Mouse (Mus musculus) gastrocnemius, postnatal 25 days (tissue): ENCODE data around the gene Rgp1. TPM values are rescaled to one million over a fixed set of nuclear protein-coding genes. Genes with fewer than 3 reads are reported as not detected.
"Not testable (repeated sequence)": the region's sequence is repeated elsewhere in the genome, so short reads cannot be mapped to it uniquely, and the experiment has no call there.

ENCODE experiments used
- DNase-seq: peaks from one replicate; pipeline ENCODE4 v3.0.0; 2022
- long read RNA-seq, 2 experiments: library from polyadenylated mRNA; stranded (forward); transcript quantifications; one replicate each; pipeline ENCODE4 v2.0.0; 2021
- total RNA-seq, 2 experiments: library from RNA; stranded (reverse); gene quantifications; 1 replicate in 1 of 2; 2 replicates in 1 of 2; pipeline ENCODE4 v1.2.3; 2021

The Rgp1 gene
- 10 to 100 TPM; 21.1 to 22.5 TPM for total RNA-seq
- long read RNA-seq, experiment 1, partial matches to known transcripts, result 0 of 8 reads
- long read RNA-seq, experiment 1, other reads (novel, unspliced or antisense), result 8 of 8 reads
- long read RNA-seq, experiment 2, partial matches to known transcripts, result 0 of 5 reads
- long read RNA-seq, experiment 2, other reads (novel, unspliced or antisense), result 5 of 5 reads

GRCm38 (mm10) chr4:43578376-43579204 lies at the start of gene Rgp1, which contains the start of gene Gba2:
Rgp1 (plus strand) TSS chr4:43578715.
Gba2 (minus strand) TSS chr4:43578873.
- peak; percentile 88 for DNase-seq

- DNase-seq, result no peak
Observed at GRCm38 (mm10) chr4:43530081-43530501, 48.4 kb upstream of the Rgp1 start.

- peak; percentile 48 for DNase-seq
Observed at GRCm38 (mm10) chr4:43530581-43530980, 47.9 kb upstream of the Rgp1 start.

GRCm38 (mm10) chr4:43533270-43533669 lies 45.2 kb upstream of the Rgp1 start:
- DNase-seq, result no peak

- no peak for DNase-seq
Observed at GRCm38 (mm10) chr4:43535628-43536027, 42.9 kb upstream of the Rgp1 start.

GRCm38 (mm10) chr4:43536031-43536430 lies 42.5 kb upstream of the Rgp1 start:
- DNase-seq, result no peak

- DNase-seq, result no peak
Observed at GRCm38 (mm10) chr4:43542044-43542443, 36.5 kb upstream of the Rgp1 start.

GRCm38 (mm10) chr4:43546375-43547047 lies 32.0 kb upstream of the Rgp1 start:
- no peak for DNase-seq

- DNase-seq, result no peak
Observed at GRCm38 (mm10) chr4:43547160-43547559, 31.4 kb upstream of the Rgp1 start.

- DNase-seq, result no peak
Observed at GRCm38 (mm10) chr4:43549055-43549454, 29.5 kb upstream of the Rgp1 start.

GRCm38 (mm10) chr4:43551854-43552253 lies 26.7 kb upstream of the Rgp1 start:
- DNase-seq, result not testable (repeated sequence)

- DNase-seq, result no peak
Observed at GRCm38 (mm10) chr4:43552437-43552836, 26.1 kb upstream of the Rgp1 start.

- no peak for DNase-seq
Observed at GRCm38 (mm10) chr4:43553891-43554290, 24.6 kb upstream of the Rgp1 start.

GRCm38 (mm10) chr4:43555926-43556325 lies 22.6 kb upstream of the Rgp1 start:
- no peak for DNase-seq

GRCm38 (mm10) chr4:43558028-43558630 lies 20.4 kb upstream of the Rgp1 start:
- no peak for DNase-seq

- peak; percentile 56 for DNase-seq
Observed at GRCm38 (mm10) chr4:43558631-43559356, 19.7 kb upstream of the Rgp1 start.

- no peak for DNase-seq
Observed at GRCm38 (mm10) chr4:43559519-43560242, 18.8 kb upstream of the Rgp1 start.

GRCm38 (mm10) chr4:43560243-43560611 lies 18.3 kb upstream of the Rgp1 start:
- peak; percentile 65 for DNase-seq

GRCm38 (mm10) chr4:43560976-43561375 lies 17.5 kb upstream of the Rgp1 start:
- no peak for DNase-seq

- no peak for DNase-seq
Observed at GRCm38 (mm10) chr4:43561436-43561996, 17.0 kb upstream of the Rgp1 start.
